ENCODE assay signal across 9 mouse cellular contexts in the genomic region with DNA sequence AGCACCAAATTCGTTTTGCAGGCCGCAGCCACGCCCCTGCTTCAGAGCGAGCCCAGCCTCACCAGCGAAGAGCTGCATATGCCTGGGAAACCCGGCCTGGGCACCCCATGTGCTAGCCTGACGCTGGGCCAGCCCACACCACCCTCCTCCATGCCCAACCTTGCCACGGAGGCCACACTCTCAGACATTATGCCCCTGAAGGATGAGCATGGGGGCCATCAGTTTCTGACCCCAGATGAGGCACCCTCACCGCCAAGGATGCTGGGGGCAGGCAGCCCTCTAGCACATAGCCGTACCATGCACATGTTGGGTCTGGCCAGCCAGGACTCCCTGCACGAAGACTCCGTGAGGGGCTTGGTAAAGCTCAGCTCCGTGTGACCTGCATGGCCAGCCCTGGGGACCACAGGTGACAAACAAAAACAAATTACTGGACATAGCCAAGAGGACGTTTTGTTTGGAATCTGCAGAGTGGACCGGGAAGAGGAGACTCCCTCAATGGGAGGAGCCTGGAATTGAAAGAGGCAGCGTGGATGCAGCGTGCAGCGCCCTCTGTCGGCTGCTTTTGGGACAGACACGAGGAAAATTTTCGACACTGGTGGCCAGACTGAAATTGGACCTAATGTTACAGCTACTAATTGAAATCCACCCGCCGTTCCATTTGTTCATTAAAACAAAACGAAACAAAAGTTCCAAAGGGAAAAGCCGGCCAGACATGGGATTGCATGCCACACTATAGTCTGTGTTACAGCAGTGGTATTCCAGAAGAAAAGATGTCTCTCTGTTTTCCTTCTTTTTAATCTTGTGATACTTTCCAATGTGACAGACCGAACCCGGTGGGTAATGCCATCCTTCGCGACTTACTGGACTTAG.
A peak's percentile ranks its signal among the peaks of the same experiment; 100 is the strongest.
DNase-seq lines count a peak whose midpoint lies in the region; ATAC-seq and TF ChIP-seq lines count a peak whose summit lies in the region.
"Had no signal": no experiment of that assay in that cellular context is flagged by ENCODE, and none has a peak within 500 bp of the region (broad histone marks: within the 10 kb centered on the region; RNA-seq: fewer than 3 reads in every experiment).

No protein-coding gene starts in this region.

- 8% methylated on average over 29 of the region's 29 CpGs for WGBS in forebrain, embryonic 14.5 days
- WGBS in liver, postnatal 0 days (ENCODE audit: insufficient replicate concordance) = 27% methylated on average over 29 of the region's 29 CpGs
- 11% methylated on average over 29 of the region's 29 CpGs for WGBS in neural tube, embryonic 15.5 days

- peak overlapping the region; percentile 50 for H3K4me2 ChIP-seq in forebrain, embryonic 14.5 days (ENCODE audit: low read length)
- H3K4me2 ChIP-seq in liver, postnatal 0 days (ENCODE audit: low read depth, low read length) = peak overlapping the region; percentile 58
- H3K4me2 ChIP-seq in neural tube, embryonic 15.5 days = peak overlapping the region; percentile 70

- no peak overlapping the region for H3K27ac ChIP-seq in forebrain, embryonic 14.5 days (ENCODE audit: low read depth, low read length)
- no peak overlapping the region for H3K27ac ChIP-seq in liver, postnatal 0 days (ENCODE audit: low read depth)
- peak overlapping the region; percentile 45 for H3K27ac ChIP-seq in neural tube, embryonic 15.5 days (replicated peaks)
- H3K27ac ChIP-seq: macrophage had no signal

- no peak for TF ChIP-seq EP300 in liver, postnatal 0 days (IDR thresholded peaks at IDR 0.05; ENCODE audit: low read depth)

- H3K36me3 ChIP-seq in forebrain, embryonic 14.5 days (ENCODE audit: control insufficient read depth, insufficient read depth, low read length) = no peaks in the 10 kb centered on the region
- H3K36me3 ChIP-seq in liver, postnatal 0 days (replicated peaks; ENCODE audit: insufficient read depth, low read length) = no peaks in the 10 kb centered on the region
- no peaks in the 10 kb centered on the region for H3K36me3 ChIP-seq in neural tube, embryonic 15.5 days

- peak; percentile 90 for DNase-seq in MN1 (ENCODE audit: low spot score)
- DNase-seq in cerebellum, adult 11-12 months = peak; percentile 79
- DNase-seq in forebrain, embryonic 14.5 days (ENCODE audit: low spot score) = peak; percentile 89
- peak; percentile 83 to 90 for DNase-seq in heart, postnatal 14 days
- peak; percentile 85 for DNase-seq in layer of hippocampus, adult 11-12 months (ENCODE audit: low spot score)
- peak; percentile 81 for DNase-seq in liver, postnatal 0 days
- DNase-seq in thymus, postnatal 25 days = peak; percentile 38

- peak overlapping the region; percentile 25 for H3K4me3 ChIP-seq in forebrain, embryonic 14.5 days (ENCODE audit: low read depth, low read length)
- H3K4me3 ChIP-seq in liver, postnatal 0 days (ENCODE audit: low read depth, low read length) = peak overlapping the region; percentile 29
- H3K4me3 ChIP-seq in neural tube, embryonic 15.5 days (replicated peaks) = peak overlapping the region; percentile 41

- no peaks in the 10 kb centered on the region for H3K4me1 ChIP-seq in forebrain, embryonic 14.5 days (ENCODE audit: control insufficient read depth, insufficient read depth, low read length)
- H3K4me1 ChIP-seq in liver, postnatal 0 days (ENCODE audit: insufficient read depth) = peaks cover 30% of the 10 kb centered on the region
- H3K4me1 ChIP-seq in neural tube, embryonic 15.5 days = peaks cover 8% of the 10 kb centered on the region

- intact Hi-C loops in heart, postnatal 14 days (cut with DNase I) = loop anchor here (1.0 kb wide), 1 partner anchor 313 kb away; a partner anchor contains a TSS

- no peaks in the 10 kb centered on the region for H3K27me3 ChIP-seq in forebrain, embryonic 14.5 days (replicated peaks; ENCODE audit: control insufficient read depth, insufficient read depth, low read length)
- no peaks in the 10 kb centered on the region for H3K27me3 ChIP-seq in liver, postnatal 0 days (ENCODE audit: insufficient read depth, low read length)
- no peaks in the 10 kb centered on the region for H3K27me3 ChIP-seq in neural tube, embryonic 15.5 days (replicated peaks)

- peak; percentile 80 for ATAC-seq in forebrain, embryonic 14.5 days
- peak; percentile 9; the same call in 1 of the 2 replicates for ATAC-seq in liver, postnatal 0 days
- peak; percentile 62 for ATAC-seq in neural tube, embryonic 15.5 days (ENCODE audit: low FRiP score)

- peak overlapping the region; percentile 47 for H3K9ac ChIP-seq in forebrain, embryonic 14.5 days (ENCODE audit: low read length)
- no peak overlapping the region for H3K9ac ChIP-seq in liver, postnatal 0 days (replicated peaks)
- peak overlapping the region; percentile 41 for H3K9ac ChIP-seq in neural tube, embryonic 15.5 days (replicated peaks)

- H3K9me3 ChIP-seq in forebrain, embryonic 14.5 days (replicated peaks; ENCODE audit: control insufficient read depth, low read length) = no peaks in the 10 kb centered on the region
- no peaks in the 10 kb centered on the region for H3K9me3 ChIP-seq in liver, postnatal 0 days (ENCODE audit: low read length)
- H3K9me3 ChIP-seq in neural tube, embryonic 15.5 days (replicated peaks) = no peaks in the 10 kb centered on the region

- peak; percentile 90 for TF ChIP-seq CTCF in liver, postnatal 0 days (IDR thresholded peaks at IDR 0.05; ENCODE audit: low read depth)

Comparison
In these comparisons a context has a peak if more than half of its experiments do, and no peak if none do; other contexts are left out.
1. DNase-seq: peak in every context shown above with its lines; median percentile 90 in MN1; 89 in forebrain, embryonic 14.5 days; 86 in heart, postnatal 14 days; 85 in layer of hippocampus, adult 11-12 months; 81 in liver, postnatal 0 days; 79 in cerebellum, adult 11-12 months; 38 in thymus, postnatal 25 days.
2. ATAC-seq: peak in every context shown above with its lines; median percentile 80 in forebrain, embryonic 14.5 days; 62 in neural tube, embryonic 15.5 days; 9 in liver, postnatal 0 days.